Mouse (Mus musculus) stomach, embryonic 15.5 days (tissue): ENCODE measurements around the gene Pbx1. TPM values are rescaled to one million over a fixed set of nuclear protein-coding genes. Genes with fewer than 3 reads are reported as not detected.

Experiments
- ATAC-seq: fragments of 200-750 bp; cut with Nextera tagmentation; 2 replicates; pipeline ENCODE4 v1.8.0; 2017; ENCODE audit warnings: low read depth, moderate number of reproducible peaks, moderate TSS enrichment; ENCODE audit not compliant: insufficient read depth, low FRiP score
- H3K27ac ChIP-seq: fragments of 300-500 bp; sonication (generic); 2 replicates; pipeline ENCODE4 v1.5.1; 2015; ENCODE audit warnings: mild to moderate bottlenecking, inconsistent platforms
- H3K27me3 ChIP-seq: fragments of 300-500 bp; sonication (generic); replicated peaks from 2 replicates; pipeline ENCODE4 v1.6.1; 2015; ENCODE audit warnings: inconsistent platforms
- H3K36me3 ChIP-seq: fragments of 300-500 bp; sonication (generic); 2 replicates; pipeline ENCODE4 v1.6.1; 2015; ENCODE audit warnings: inconsistent platforms
- H3K4me1 ChIP-seq: fragments of 300-500 bp; sonication (generic); 2 replicates; pipeline ENCODE4 v1.6.1; 2015; ENCODE audit warnings: inconsistent platforms
- H3K4me2 ChIP-seq: fragments of 300-500 bp; sonication (generic); 2 replicates; pipeline ENCODE4 v1.6.1; 2015; ENCODE audit warnings: mild to moderate bottlenecking, inconsistent platforms
- H3K4me3 ChIP-seq: fragments of 300-500 bp; sonication (generic); replicated peaks from 2 replicates; pipeline ENCODE4 v1.5.1; 2015; ENCODE audit warnings: inconsistent platforms
- H3K9ac ChIP-seq: fragments of 300-500 bp; sonication (generic); 2 replicates; pipeline ENCODE4 v1.6.1; 2015; ENCODE audit warnings: inconsistent platforms
- H3K9me3 ChIP-seq: fragments of 300-500 bp; sonication (generic); 2 replicates; pipeline ENCODE4 v1.6.1; 2016; ENCODE audit warnings: inconsistent platforms
- WGBS: fragments of 180-500 bp; shearing (Covaris S2); methylation state at CpG from one replicate; pipeline ENCODE4 v1.1.7; 2015; 5-methylcytosine and 5-hydroxymethylcytosine counted together
- polyA plus RNA-seq: library from polyadenylated mRNA; unstranded; fragments of >200 nt; fragmentation: Nextera tagmentation; extraction: Ambion mirVana; gene quantifications from 2 replicates; pipeline ENCODE4 v1.2.1, GENCODE M21; 2015

Gene Pbx1
- polyA plus RNA-seq, 1 experiment from 2014 or later, result 36.2 TPM

- H3K27ac ChIP-seq, result no peak overlapping the region
- no peaks in the 10 kb centered on the region for H3K27me3 ChIP-seq
- no peak for ATAC-seq
- no peak overlapping the region for H3K4me3 ChIP-seq
- no peaks in the 10 kb centered on the region for H3K36me3 ChIP-seq
- 0 out of 2 replicates have a peak, but pooled peaks cover 10% of the 10 kb centered on the region for H3K4me1 ChIP-seq
- H3K9me3 ChIP-seq, result no peaks in the 10 kb centered on the region
- H3K4me2 ChIP-seq, result no peak overlapping the region
- no peak overlapping the region for H3K9ac ChIP-seq
- 65% methylated on average over 3 of the region's 3 CpGs for WGBS
These were observed 267.1 kb downstream of the Pbx1 start for GRCm38 (mm10) chr1:168164945-168165344.

DNA sequence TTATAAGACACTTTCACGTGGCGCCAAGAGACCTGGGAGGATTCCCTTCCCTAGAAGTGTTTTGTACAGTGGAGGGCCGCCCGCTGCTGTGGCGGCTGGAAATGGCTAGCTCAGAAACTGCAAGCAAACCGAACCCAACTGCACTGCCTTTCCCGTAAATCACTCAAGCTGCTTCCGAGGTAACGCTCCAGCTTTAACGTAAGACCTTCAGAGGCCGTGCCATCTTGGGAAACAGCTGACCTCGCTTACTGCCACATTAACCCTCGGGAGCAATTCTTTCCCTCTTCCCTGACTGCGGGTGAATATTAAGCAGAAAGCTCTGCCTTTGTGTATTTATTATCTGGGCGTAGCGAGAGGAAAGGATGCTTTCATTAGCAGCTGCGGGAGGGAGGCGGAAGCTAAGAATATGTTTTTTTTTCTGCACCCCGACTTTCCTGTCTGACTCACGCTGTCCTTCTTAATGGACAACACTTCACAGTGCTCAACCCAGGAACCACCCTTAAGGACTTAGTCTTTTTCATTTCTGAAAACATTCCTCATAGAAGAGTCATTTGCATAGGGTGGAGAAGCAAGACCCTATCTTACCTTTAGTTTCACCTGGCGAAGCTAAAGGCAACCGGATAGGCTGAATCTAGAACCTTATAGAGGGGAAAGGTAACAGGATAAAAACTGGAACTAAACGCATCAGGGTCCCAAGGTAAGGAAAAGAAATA is 268.4 kb downstream of the Pbx1 start:
- Histone ChIP-seq H3K9me3 (no peaks in the 10 kb centered on the region), H3K4me1 (0 out of 2 replicates have a peak, but pooled peaks cover 5% of the 10 kb centered on the region), H3K4me2 (peak overlapping the region; percentile 14; the same call in 1 of the 2 replicates), H3K36me3 (no peaks in the 10 kb centered on the region), H3K9ac (no peak overlapping the region), H3K4me3 (no peak overlapping the region), H3K27ac (no peak overlapping the region), H3K27me3 (no peaks in the 10 kb centered on the region)
- ATAC-seq, result no peak
- 61% methylated on average over 23 of the region's 23 CpGs for WGBS

DNA sequence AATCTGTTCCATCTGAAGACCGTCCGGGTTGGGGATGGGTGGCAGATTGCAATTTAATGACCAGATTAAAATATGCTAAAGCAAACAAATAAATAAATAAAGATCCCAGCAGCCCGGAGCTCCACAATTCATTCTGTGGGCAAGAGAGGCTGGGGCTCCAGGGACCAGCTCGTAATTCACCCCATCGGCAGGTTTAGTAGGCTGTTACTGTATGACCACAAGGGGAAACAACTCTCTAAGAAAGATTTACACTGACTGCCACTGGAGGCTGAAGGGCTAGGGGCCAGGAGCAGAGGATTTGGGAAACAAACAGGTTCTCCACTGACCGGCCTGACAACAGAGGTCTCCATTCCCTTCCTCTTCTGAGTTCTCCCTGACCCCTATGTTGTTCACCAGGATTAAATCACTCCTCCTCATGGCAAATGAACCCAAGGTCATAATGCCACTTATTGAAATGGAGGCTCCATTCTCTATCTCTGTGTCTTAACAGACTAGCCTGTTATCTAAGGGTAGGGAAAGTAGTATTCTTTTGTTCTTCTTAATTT is 292.9 kb downstream of the Pbx1 start:
- no peak overlapping the region for H3K9ac ChIP-seq
- no peak overlapping the region for H3K4me3 ChIP-seq
- H3K27me3 ChIP-seq, result no peaks in the 10 kb centered on the region
- no peak overlapping the region for H3K27ac ChIP-seq
- no peaks in the 10 kb centered on the region for H3K36me3 ChIP-seq
- no peaks in the 10 kb centered on the region for H3K9me3 ChIP-seq
- no peak for ATAC-seq
- WGBS, result 77% methylated on average over 6 of the region's 6 CpGs
- no peaks in the 10 kb centered on the region for H3K4me1 ChIP-seq
- no peak overlapping the region for H3K4me2 ChIP-seq

DNA sequence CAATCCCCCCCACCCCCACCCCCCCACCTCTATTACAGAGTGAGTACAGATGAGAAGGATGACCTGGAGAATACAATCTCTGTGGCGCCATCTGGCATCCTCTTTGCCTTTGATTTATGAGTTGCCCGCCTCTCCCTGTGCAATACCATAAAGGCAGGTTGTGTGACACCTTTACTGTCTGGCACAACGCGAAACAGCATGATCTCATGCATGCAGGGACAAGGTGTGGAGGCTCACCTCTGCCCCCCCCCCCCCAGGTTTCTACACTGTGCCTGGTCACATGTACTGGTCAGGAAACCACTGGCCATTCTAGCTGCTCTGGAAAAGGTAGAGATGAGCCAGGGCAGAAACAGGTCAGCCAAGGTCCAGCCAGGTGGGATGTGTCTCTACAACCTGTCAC is 293.4 kb downstream of the Pbx1 start:
- Histone ChIP-seq H3K4me2 (no peak overlapping the region), H3K4me1 (no peaks in the 10 kb centered on the region), H3K27me3 (no peaks in the 10 kb centered on the region), H3K9me3 (no peaks in the 10 kb centered on the region), H3K36me3 (no peaks in the 10 kb centered on the region), H3K9ac (no peak overlapping the region), H3K4me3 (no peak overlapping the region), H3K27ac (no peak overlapping the region)
- no peak for ATAC-seq
- WGBS, result 87% methylated on average over 4 of the region's 4 CpGs

DNA sequence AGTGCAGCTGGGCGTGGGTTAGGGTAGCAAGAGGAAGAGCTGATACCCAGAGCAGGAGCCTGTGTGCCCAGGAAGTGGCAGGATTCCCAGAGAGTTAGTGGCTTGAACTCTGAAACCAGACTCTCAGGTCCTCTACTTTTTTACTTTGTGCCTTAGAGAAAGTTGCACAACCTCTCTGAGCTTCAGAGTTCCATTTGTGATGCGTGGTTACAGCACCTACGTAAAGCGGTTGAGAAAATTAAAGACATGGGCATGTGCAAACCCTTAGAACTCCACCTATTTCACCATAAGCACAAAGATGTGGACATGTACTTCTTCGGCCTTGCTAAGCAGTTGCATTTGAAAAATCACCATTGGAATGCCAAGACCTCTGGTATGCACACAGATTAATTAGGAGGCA is 294.2 kb downstream of the Pbx1 start:
- Histone ChIP-seq H3K4me3 (no peak overlapping the region), H3K27ac (no peak overlapping the region), H3K36me3 (no peaks in the 10 kb centered on the region), H3K27me3 (no peaks in the 10 kb centered on the region), H3K9ac (no peak overlapping the region), H3K9me3 (no peaks in the 10 kb centered on the region), H3K4me2 (no peak overlapping the region), H3K4me1 (no peaks in the 10 kb centered on the region)
- no peak for ATAC-seq
- WGBS, result 84% methylated on average over 5 of the region's 5 CpGs

- Histone ChIP-seq H3K4me3 (no peak overlapping the region), H3K4me1 (no peaks in the 10 kb centered on the region), H3K27me3 (no peaks in the 10 kb centered on the region), H3K36me3 (no peaks in the 10 kb centered on the region), H3K9me3 (no peaks in the 10 kb centered on the region), H3K27ac (no peak overlapping the region), H3K4me2 (no peak overlapping the region), H3K9ac (no peak overlapping the region)
- no peak for ATAC-seq
- 44% methylated on average over 7 of the region's 7 CpGs for WGBS
These were observed 296.5 kb downstream of the Pbx1 start for GRCm38 (mm10) chr1:168135545-168135944.

- Histone ChIP-seq H3K36me3 (no peaks in the 10 kb centered on the region), H3K9ac (no peak overlapping the region), H3K4me2 (no peak overlapping the region), H3K27ac (no peak overlapping the region), H3K4me3 (no peak overlapping the region), H3K27me3 (no peaks in the 10 kb centered on the region), H3K4me1 (no peaks in the 10 kb centered on the region), H3K9me3 (no peaks in the 10 kb centered on the region)
- ATAC-seq, result no peak
These were observed 298.4 kb downstream of the Pbx1 start for GRCm38 (mm10) chr1:168133696-168134095.

DNA sequence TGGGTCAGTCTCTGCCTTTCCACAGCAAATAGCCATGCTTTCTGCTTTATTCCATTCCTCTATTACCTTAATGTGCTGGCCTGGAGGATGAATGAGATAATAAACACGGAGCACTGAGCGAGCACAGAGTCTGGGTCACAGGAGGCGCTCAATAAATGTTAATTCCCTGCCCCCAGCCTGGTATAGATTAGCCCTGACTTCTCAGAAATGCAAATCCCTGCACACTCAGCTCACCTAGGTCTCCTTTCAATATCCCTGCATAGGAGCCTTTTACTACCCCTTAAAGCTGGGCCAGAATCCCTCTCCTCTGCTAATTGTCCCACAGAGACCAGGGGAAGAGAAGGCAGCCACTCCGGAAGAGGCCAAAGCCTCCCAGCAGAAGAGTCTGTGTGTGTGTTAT is 304.1 kb downstream of the Pbx1 start:
- no peaks in the 10 kb centered on the region for H3K4me1 ChIP-seq
- ATAC-seq, result no peak
- H3K4me2 ChIP-seq, result no peak overlapping the region
- H3K9ac ChIP-seq, result no peak overlapping the region
- H3K4me3 ChIP-seq, result no peak overlapping the region
- H3K9me3 ChIP-seq, result no peaks in the 10 kb centered on the region
- no peaks in the 10 kb centered on the region for H3K27me3 ChIP-seq
- no peak overlapping the region for H3K27ac ChIP-seq
- 61% methylated on average over 4 of the region's 4 CpGs for WGBS
- H3K36me3 ChIP-seq, result no peaks in the 10 kb centered on the region

GRCm38 (mm10) chr1:168124643-168125490 is 307.2 kb downstream of the Pbx1 start:
- H3K4me2 ChIP-seq, result no peak overlapping the region
- H3K9ac ChIP-seq, result no peak overlapping the region
- no peak overlapping the region for H3K4me3 ChIP-seq
- no peaks in the 10 kb centered on the region for H3K27me3 ChIP-seq
- H3K36me3 ChIP-seq, result no peaks in the 10 kb centered on the region
- WGBS, result 79% methylated on average over 5 of the region's 5 CpGs
- H3K27ac ChIP-seq, result no peak overlapping the region
- no peaks in the 10 kb centered on the region for H3K4me1 ChIP-seq
- no peak for ATAC-seq
- no peaks in the 10 kb centered on the region for H3K9me3 ChIP-seq

DNA sequence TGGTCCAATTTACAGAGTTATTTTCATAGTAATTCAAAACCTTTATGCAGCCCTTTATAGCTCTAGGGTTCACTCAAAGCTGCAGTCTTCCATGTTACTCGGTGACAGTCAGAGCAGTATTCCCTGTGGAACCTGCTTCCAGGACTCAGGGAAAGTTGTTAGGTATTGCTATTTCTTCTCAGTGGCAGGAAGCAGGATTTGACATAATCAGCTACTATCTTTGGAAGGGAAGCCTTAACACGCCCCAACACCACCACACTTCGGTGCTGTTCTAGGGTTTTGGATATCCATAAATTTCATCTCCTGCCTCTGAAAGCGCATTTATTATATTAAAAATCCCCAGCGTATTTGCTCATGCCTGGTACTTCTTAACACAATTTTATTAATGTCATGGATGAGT is 314.0 kb downstream of the Pbx1 start:
- H3K27ac ChIP-seq, result no peak overlapping the region
- no peaks in the 10 kb centered on the region for H3K36me3 ChIP-seq
- H3K4me2 ChIP-seq, result no peak overlapping the region
- WGBS, result 84% methylated on average over 5 of the region's 5 CpGs
- no peak overlapping the region for H3K4me3 ChIP-seq
- H3K4me1 ChIP-seq, result no peaks in the 10 kb centered on the region
- no peak overlapping the region for H3K9ac ChIP-seq
- H3K27me3 ChIP-seq, result no peaks in the 10 kb centered on the region
- H3K9me3 ChIP-seq, result no peaks in the 10 kb centered on the region
- ATAC-seq, result no peak

GRCm38 (mm10) chr1:168117367-168117766 is 314.7 kb downstream of the Pbx1 start:
- no peak overlapping the region for H3K4me3 ChIP-seq
- WGBS, result 74% methylated on average over 4 of the region's 4 CpGs
- ATAC-seq, result no peak
- no peak overlapping the region for H3K4me2 ChIP-seq
- H3K9ac ChIP-seq, result no peak overlapping the region
- no peaks in the 10 kb centered on the region for H3K9me3 ChIP-seq
- H3K36me3 ChIP-seq, result no peaks in the 10 kb centered on the region
- no peaks in the 10 kb centered on the region for H3K27me3 ChIP-seq
- H3K27ac ChIP-seq, result no peak overlapping the region
- H3K4me1 ChIP-seq, result no peaks in the 10 kb centered on the region

GRCm38 (mm10) chr1:168109797-168110196 is 322.3 kb downstream of the Pbx1 start:
- H3K4me1 ChIP-seq, result no peaks in the 10 kb centered on the region
- ATAC-seq, result no peak
- 75% methylated on average over 8 of the region's 8 CpGs for WGBS
- H3K4me2 ChIP-seq, result no peak overlapping the region
- no peaks in the 10 kb centered on the region for H3K36me3 ChIP-seq
- H3K9ac ChIP-seq, result no peak overlapping the region
- H3K9me3 ChIP-seq, result no peaks in the 10 kb centered on the region
- no peaks in the 10 kb centered on the region for H3K27me3 ChIP-seq
- H3K27ac ChIP-seq, result no peak overlapping the region
- H3K4me3 ChIP-seq, result no peak overlapping the region
